Mouse (Mus musculus) kidney, adult 2 months (tissue): Measurements from ENCODE around the gene Mok.

Source experiments
- CTCF ChIP-seq: fragments of 200-500 bp; conservative IDR thresholded peaks from 2 replicates; pipeline ENCODE4 v1.5.1; 2011; ENCODE audit warnings: low read depth, mild to moderate bottlenecking, control low read depth, low read length, moderate library complexity, mixed read lengths; ENCODE audit not compliant: insufficient read depth, insufficient read length
- POLR2A ChIP-seq: fragments of 200-500 bp; IDR thresholded peaks from one replicate; pipeline ENCODE4 v1.6.1; 2011; ENCODE audit warnings: low read depth, low read length, control low read depth

GRCm38 (mm10) chr12:110801876-110802464 lies 38.8 kb downstream of the Mok start:
- no peak for TF ChIP-seq POLR2A
- TF ChIP-seq CTCF = no peak
